Mouse (Mus musculus): Measurements from ENCODE around the gene 4930583I09Rik. TPM values are rescaled to one million over a fixed set of nuclear protein-coding genes. Genes with fewer than 3 reads are reported as not detected.

Gene 4930583I09Rik
- polyA plus RNA-seq, 1 experiment = 0.07 TPM

DNA sequence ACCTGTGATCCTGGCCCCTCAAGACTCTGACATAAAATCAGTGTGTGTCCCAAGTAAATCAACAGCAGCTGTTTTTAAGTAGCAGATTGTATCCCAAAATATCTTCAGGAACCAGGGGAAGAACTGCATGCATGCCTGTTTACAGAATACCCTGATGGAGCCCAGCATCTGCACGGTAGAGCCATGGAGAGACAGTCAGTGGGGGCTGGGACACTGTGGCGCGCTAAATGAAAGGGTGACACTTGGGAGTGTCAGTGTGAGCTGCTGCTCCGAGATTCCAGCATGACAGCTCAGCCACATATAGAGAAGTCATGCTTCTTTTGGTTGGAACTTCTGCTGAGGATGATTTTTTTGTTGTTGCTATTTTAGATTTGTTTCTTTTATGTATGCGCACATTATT lies 43.2 kb downstream of the 4930583I09Rik start:
- no peak overlapping the region for H3ac ChIP-seq (ENCODE audit: control insufficient read depth, insufficient read length)
- no peaks in the 10 kb centered on the region for H3K79me2 ChIP-seq (ENCODE audit: control insufficient read depth, insufficient read depth)
- no peaks in the 10 kb centered on the region for H3K36me3 ChIP-seq (ENCODE audit: control insufficient read depth, insufficient read depth)
- TF ChIP-seq TCF12 (IDR thresholded peaks at IDR 0.05; ENCODE audit: insufficient read depth, poor library complexity, severe bottlenecking) (no peak), POLR2A (IDR thresholded peaks at IDR 0.05; ENCODE audit: insufficient read length, low read depth) (no peak), CEBPB (IDR thresholded peaks at IDR 0.05; ENCODE audit: insufficient read depth, poor library complexity, severe bottlenecking) (no peak), MYOG (IDR thresholded peaks at IDR 0.05; ENCODE audit: control insufficient read depth in 1 of 3, insufficient read depth in 1 of 3, insufficient read length in 2 of 3, low read depth in 2 of 3) (no peak)
- H3K27me3 ChIP-seq (ENCODE audit: control insufficient read depth, insufficient read depth, insufficient read length) = no peaks in the 10 kb centered on the region
- H3K4me2 ChIP-seq (ENCODE audit: low read depth) = no peak overlapping the region
- H3K4me3 ChIP-seq = no peak overlapping the region

DNA sequence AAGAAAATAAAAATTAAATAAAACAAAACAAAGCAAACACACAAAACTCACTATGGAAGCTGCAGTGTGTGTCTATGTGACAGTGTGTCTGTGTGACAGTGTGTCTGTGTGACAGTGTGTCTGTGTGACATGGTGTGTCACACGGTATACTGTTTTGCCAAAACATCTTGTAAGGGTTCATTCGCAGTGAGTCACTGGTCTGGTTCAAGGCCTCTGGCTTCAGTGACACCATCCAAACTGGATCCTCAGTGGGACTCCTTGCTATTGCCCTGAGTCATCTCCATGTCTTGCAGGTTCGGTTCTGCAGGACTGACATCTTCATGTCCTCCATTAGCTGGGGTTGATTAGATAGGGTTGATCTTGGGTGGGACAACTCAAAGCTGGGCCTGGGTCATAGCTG lies 43.8 kb downstream of the 4930583I09Rik start:
- TF ChIP-seq REST (IDR thresholded peaks at IDR 0.05; ENCODE audit: insufficient read depth, insufficient read length) = no peak
- TF ChIP-seq USF1 (IDR thresholded peaks at IDR 0.05; ENCODE audit: low read depth) = no peak
- no peak for TF ChIP-seq E2F4 (IDR thresholded peaks at IDR 0.05; ENCODE audit: insufficient read depth)
- Histone ChIP-seq H3K36me3 (ENCODE audit: control insufficient read depth, insufficient read depth) (no peaks in the 10 kb centered on the region), H3K79me2 (ENCODE audit: control insufficient read depth, insufficient read depth) (no peaks in the 10 kb centered on the region)

GRCm38 (mm10) chr17:64789175-64789574 lies 46.7 kb downstream of the 4930583I09Rik start:
- Histone ChIP-seq H3K4me3 (no peak overlapping the region), H3K4me2 (ENCODE audit: low read depth) (no peak overlapping the region), H3K27me3 (ENCODE audit: control insufficient read depth, insufficient read depth, insufficient read length) (no peaks in the 10 kb centered on the region), H3K36me3 (ENCODE audit: control insufficient read depth, insufficient read depth) (no peaks in the 10 kb centered on the region), H3K79me2 (ENCODE audit: control insufficient read depth, insufficient read depth) (no peaks in the 10 kb centered on the region), H3ac (ENCODE audit: control insufficient read depth, insufficient read length) (no peak overlapping the region)
- no peak for TF ChIP-seq MAX (IDR thresholded peaks at IDR 0.05; ENCODE audit: low read depth)
- no peak for TF ChIP-seq E2F4 (IDR thresholded peaks at IDR 0.05; ENCODE audit: insufficient read depth)
- TF ChIP-seq USF1 (IDR thresholded peaks at IDR 0.05; ENCODE audit: low read depth) = no peak
- TF ChIP-seq SRF (IDR thresholded peaks at IDR 0.05; ENCODE audit: control insufficient read depth, insufficient read length, low read depth) = no peak
- no peak for TF ChIP-seq POLR2AphosphoS2 (IDR thresholded peaks at IDR 0.05; ENCODE audit: insufficient read length, low read depth)
- TF ChIP-seq CEBPB (IDR thresholded peaks at IDR 0.05; ENCODE audit: insufficient read depth, poor library complexity, severe bottlenecking) = no peak
- no peak for TF ChIP-seq TCF12 (IDR thresholded peaks at IDR 0.05; ENCODE audit: insufficient read depth, poor library complexity, severe bottlenecking)
- TF ChIP-seq TCF3 (IDR thresholded peaks at IDR 0.05; ENCODE audit: insufficient read length, low read depth) = no peak
- TF ChIP-seq MYOD1 (IDR thresholded peaks at IDR 0.05; ENCODE audit: control insufficient read depth in 1 of 3, insufficient read length in 2 of 3, low read depth in 2 of 3) = no peak
- no peak for TF ChIP-seq REST (IDR thresholded peaks at IDR 0.05; ENCODE audit: insufficient read depth, insufficient read length)
- no peak for TF ChIP-seq POLR2A (IDR thresholded peaks at IDR 0.05; ENCODE audit: insufficient read length, low read depth)
- TF ChIP-seq MYOG (IDR thresholded peaks at IDR 0.05; ENCODE audit: control insufficient read depth in 1 of 3, insufficient read depth in 1 of 3, insufficient read length in 2 of 3, low read depth in 2 of 3) = no peak

More for the DNA sequence above, 43.8 kb downstream of the 4930583I09Rik start:
- no peaks in the 10 kb centered on the region for H3K27me3 ChIP-seq (ENCODE audit: control insufficient read depth, insufficient read depth, insufficient read length)
- no peak overlapping the region for H3ac ChIP-seq (ENCODE audit: control insufficient read depth, insufficient read length)
- no peak overlapping the region for H3K4me3 ChIP-seq
- H3K4me2 ChIP-seq (ENCODE audit: low read depth) = no peak overlapping the region

DNA sequence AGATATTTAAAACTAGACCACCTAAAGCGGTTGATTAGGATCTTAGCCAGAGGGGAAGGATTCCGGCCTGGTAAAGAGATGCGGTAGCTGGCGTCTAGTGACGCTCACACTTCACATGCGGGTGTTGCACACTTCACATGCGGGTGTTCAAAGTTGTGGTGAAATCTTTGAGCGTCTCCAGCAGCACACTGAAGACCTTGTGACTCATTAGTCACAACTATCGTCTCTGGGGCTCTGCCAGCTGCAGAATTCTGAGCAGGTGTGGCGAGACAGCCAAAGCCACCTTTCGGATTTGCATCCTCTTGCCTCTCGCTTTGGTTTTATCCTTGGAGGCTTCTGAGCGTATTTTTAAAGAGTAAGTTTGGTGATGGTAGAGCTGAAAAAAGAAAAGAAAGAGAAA lies 47.6 kb downstream of the 4930583I09Rik start:
- Histone ChIP-seq H3K36me3 (ENCODE audit: control insufficient read depth, insufficient read depth) (no peaks in the 10 kb centered on the region), H3K4me2 (ENCODE audit: low read depth) (no peak overlapping the region), H3K79me2 (ENCODE audit: control insufficient read depth, insufficient read depth) (no peaks in the 10 kb centered on the region), H3ac (ENCODE audit: control insufficient read depth, insufficient read length) (no peak overlapping the region), H3K27me3 (ENCODE audit: control insufficient read depth, insufficient read depth, insufficient read length) (no peaks in the 10 kb centered on the region), H3K4me3 (no peak overlapping the region)
- TF ChIP-seq MAX (IDR thresholded peaks at IDR 0.05; ENCODE audit: low read depth) (no peak), USF1 (IDR thresholded peaks at IDR 0.05; ENCODE audit: low read depth) (no peak), CEBPB (IDR thresholded peaks at IDR 0.05; ENCODE audit: insufficient read depth, poor library complexity, severe bottlenecking) (no peak), TCF3 (IDR thresholded peaks at IDR 0.05; ENCODE audit: insufficient read length, low read depth) (no peak), E2F4 (IDR thresholded peaks at IDR 0.05; ENCODE audit: insufficient read depth) (no peak), MYOD1 (IDR thresholded peaks at IDR 0.05; ENCODE audit: control insufficient read depth in 1 of 3, insufficient read length in 2 of 3, low read depth in 2 of 3) (no peak), POLR2AphosphoS2 (IDR thresholded peaks at IDR 0.05; ENCODE audit: insufficient read length, low read depth) (no peak), MYOG (IDR thresholded peaks at IDR 0.05; ENCODE audit: control insufficient read depth in 1 of 3, insufficient read depth in 1 of 3, insufficient read length in 2 of 3, low read depth in 2 of 3) (no peak), TCF12 (IDR thresholded peaks at IDR 0.05; ENCODE audit: insufficient read depth, poor library complexity, severe bottlenecking) (no peak), POLR2A (IDR thresholded peaks at IDR 0.05; ENCODE audit: insufficient read length, low read depth) (no peak), REST (IDR thresholded peaks at IDR 0.05; ENCODE audit: insufficient read depth, insufficient read length) (no peak), SRF (IDR thresholded peaks at IDR 0.05; ENCODE audit: control insufficient read depth, insufficient read length, low read depth) (no peak)

DNA sequence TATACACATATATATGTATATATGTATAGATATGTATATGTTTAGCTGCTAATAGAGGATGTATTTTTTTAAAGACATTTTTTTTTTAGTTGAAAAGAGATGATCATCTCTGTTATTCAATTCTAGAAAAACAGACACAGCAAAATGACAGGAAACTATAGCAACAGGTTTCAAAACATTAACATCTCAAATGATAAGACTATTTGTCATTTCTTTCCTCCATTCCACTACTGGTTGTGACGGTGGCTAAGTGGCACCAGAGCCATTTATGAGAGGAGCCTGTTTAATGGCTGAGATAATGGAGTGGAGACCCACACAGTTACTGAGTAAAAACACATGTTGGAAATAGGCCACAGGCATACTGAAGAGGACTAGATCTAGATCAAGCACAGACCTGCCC lies 49.9 kb downstream of the 4930583I09Rik start:
- Histone ChIP-seq H3ac (ENCODE audit: control insufficient read depth, insufficient read length) (no peak overlapping the region), H3K4me3 (no peak overlapping the region), H3K4me2 (ENCODE audit: low read depth) (no peak overlapping the region), H3K27me3 (ENCODE audit: control insufficient read depth, insufficient read depth, insufficient read length) (no peaks in the 10 kb centered on the region), H3K36me3 (ENCODE audit: control insufficient read depth, insufficient read depth) (no peaks in the 10 kb centered on the region), H3K79me2 (ENCODE audit: control insufficient read depth, insufficient read depth) (no peaks in the 10 kb centered on the region)
- TF ChIP-seq POLR2A (IDR thresholded peaks at IDR 0.05; ENCODE audit: insufficient read length, low read depth) (no peak), MYOG (IDR thresholded peaks at IDR 0.05; ENCODE audit: control insufficient read depth in 1 of 3, insufficient read depth in 1 of 3, insufficient read length in 2 of 3, low read depth in 2 of 3) (no peak), SRF (IDR thresholded peaks at IDR 0.05; ENCODE audit: control insufficient read depth, insufficient read length, low read depth) (no peak), TCF12 (IDR thresholded peaks at IDR 0.05; ENCODE audit: insufficient read depth, poor library complexity, severe bottlenecking) (no peak), USF1 (IDR thresholded peaks at IDR 0.05; ENCODE audit: low read depth) (no peak), E2F4 (IDR thresholded peaks at IDR 0.05; ENCODE audit: insufficient read depth) (no peak), MYOD1 (IDR thresholded peaks at IDR 0.05; ENCODE audit: control insufficient read depth in 1 of 3, insufficient read length in 2 of 3, low read depth in 2 of 3) (no peak), CEBPB (IDR thresholded peaks at IDR 0.05; ENCODE audit: insufficient read depth, poor library complexity, severe bottlenecking) (no peak), MAX (IDR thresholded peaks at IDR 0.05; ENCODE audit: low read depth) (no peak), POLR2AphosphoS2 (IDR thresholded peaks at IDR 0.05; ENCODE audit: insufficient read length, low read depth) (no peak), TCF3 (IDR thresholded peaks at IDR 0.05; ENCODE audit: insufficient read length, low read depth) (no peak), REST (IDR thresholded peaks at IDR 0.05; ENCODE audit: insufficient read depth, insufficient read length) (no peak)

Other genes starting within 250 kb of the 4930583I09Rik start
- gene Man2a1, start 235.3 kb downstream of the 4930583I09Rik start, polyA plus RNA-seq (2012; fragmentation: generic; extraction: Trizol) = 8.6 TPM

Data from myocyte (in vitro differentiated cells).